Mouse (Mus musculus): ENCODE results near the gene Ski. TPM values are rescaled to one million over a fixed set of nuclear protein-coding genes. Genes with fewer than 3 reads are reported as not detected.

The Ski gene
- polyA plus RNA-seq, 1 experiment from 2014 or later = 15.1 TPM

DNA sequence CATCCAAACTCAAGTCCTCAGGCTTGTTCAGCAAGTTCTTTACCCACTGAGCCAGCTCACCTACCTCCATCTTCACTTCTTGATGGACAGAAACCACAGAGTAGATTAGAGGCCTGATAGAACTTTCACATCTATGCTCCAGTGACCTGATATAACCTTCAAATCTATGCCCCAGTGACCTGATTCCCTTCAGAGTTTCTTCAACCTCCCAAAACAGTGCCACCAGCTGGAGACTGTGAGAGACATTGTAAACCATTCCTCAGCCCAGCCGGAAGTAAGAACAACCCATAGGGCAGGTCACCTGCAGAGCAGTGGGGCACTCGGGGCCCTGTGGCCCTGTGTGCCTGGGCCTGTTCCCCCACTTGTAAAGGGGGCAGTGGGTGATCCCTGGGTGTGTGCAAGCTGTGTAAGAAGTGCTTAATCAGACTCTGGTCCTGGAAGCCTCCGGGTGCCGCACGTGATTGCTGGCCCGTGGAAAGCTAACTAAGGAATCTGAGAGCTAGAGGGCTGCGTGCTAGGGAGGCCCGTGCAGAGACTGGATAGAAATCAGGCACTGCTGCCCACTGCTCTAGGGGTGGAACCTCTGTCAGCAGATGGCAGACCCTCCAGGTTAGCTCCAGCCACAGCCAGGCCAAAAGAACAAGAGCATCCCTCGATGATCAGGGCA, 98.4 kb downstream of the Ski start:
- Histone ChIP-seq H3K9ac (no peak overlapping the region), H3K36me3 (replicated peaks; ENCODE audit: control insufficient read depth, insufficient read depth) (no peaks in the 10 kb centered on the region), H3K27me3 (ENCODE audit: control insufficient read depth, insufficient read depth, low read length) (no peaks in the 10 kb centered on the region), H3K4me3 (replicated peaks; ENCODE audit: low read length) (no peak overlapping the region), H3K4me2 (replicated peaks) (no peak overlapping the region), H3K9me3 (ENCODE audit: control insufficient read depth, low read length) (no peaks in the 10 kb centered on the region), H3K4me1 (replicated peaks; ENCODE audit: control insufficient read depth, insufficient read depth, low read length) (peaks cover 20% of the 10 kb centered on the region; the same call in 1 of the 2 replicates), H3K27ac (no peak overlapping the region)
- DNase-seq (ENCODE audit: low spot score) (no peak), ATAC-seq (ENCODE audit: low FRiP score) (no peak)
- WGBS = 80% methylated on average over 9 of the region's 9 CpGs

DNA sequence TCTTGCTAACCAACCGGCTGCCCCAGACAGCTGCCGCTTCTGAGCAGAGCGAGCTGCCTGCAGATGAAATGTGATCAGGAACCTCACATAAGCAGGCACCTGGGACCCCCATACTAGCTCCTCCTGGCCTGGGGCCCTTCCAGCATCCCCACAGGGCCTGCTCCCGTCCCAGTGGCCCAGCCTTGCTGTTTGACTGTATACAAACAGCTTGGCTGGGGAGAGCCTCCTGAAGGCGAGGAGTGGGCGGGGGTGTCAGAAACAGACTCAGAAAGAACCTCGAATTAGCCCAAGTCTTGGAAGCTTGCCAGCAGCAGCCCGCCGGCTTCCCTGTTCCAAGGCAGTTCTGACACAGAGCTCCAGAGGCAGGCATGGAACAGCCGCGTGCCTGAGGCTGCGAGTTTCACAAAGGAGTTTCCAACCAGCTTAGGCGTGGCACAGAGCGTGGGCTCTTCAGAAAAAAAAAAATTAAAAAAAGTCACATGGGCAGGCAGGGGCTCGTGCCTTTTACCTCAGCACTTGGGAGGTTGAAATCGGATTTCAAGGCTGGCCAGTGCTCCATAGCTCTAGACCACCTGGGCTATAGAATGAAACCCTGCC, 99.8 kb downstream of the Ski start:
- H3K27ac ChIP-seq = peak overlapping the region; percentile 55
- DNase-seq (ENCODE audit: low spot score) (peak; percentile 84), ATAC-seq (ENCODE audit: low FRiP score) (peak; percentile 74)
- H3K4me3 ChIP-seq (replicated peaks; ENCODE audit: low read length) = no peak overlapping the region
- H3K4me2 ChIP-seq (replicated peaks) = no peak overlapping the region; the same call in 1 of the 2 replicates
- no peaks in the 10 kb centered on the region for H3K27me3 ChIP-seq (ENCODE audit: control insufficient read depth, insufficient read depth, low read length)
- no peak overlapping the region for H3K9ac ChIP-seq
- H3K9me3 ChIP-seq (ENCODE audit: control insufficient read depth, low read length) = no peaks in the 10 kb centered on the region
- peaks cover 20% of the 10 kb centered on the region; the same call in 1 of the 2 replicates for H3K4me1 ChIP-seq (replicated peaks; ENCODE audit: control insufficient read depth, insufficient read depth, low read length)
- H3K36me3 ChIP-seq (replicated peaks; ENCODE audit: control insufficient read depth, insufficient read depth) = no peaks in the 10 kb centered on the region
- 19% methylated on average over 16 of the region's 16 CpGs for WGBS

DNA sequence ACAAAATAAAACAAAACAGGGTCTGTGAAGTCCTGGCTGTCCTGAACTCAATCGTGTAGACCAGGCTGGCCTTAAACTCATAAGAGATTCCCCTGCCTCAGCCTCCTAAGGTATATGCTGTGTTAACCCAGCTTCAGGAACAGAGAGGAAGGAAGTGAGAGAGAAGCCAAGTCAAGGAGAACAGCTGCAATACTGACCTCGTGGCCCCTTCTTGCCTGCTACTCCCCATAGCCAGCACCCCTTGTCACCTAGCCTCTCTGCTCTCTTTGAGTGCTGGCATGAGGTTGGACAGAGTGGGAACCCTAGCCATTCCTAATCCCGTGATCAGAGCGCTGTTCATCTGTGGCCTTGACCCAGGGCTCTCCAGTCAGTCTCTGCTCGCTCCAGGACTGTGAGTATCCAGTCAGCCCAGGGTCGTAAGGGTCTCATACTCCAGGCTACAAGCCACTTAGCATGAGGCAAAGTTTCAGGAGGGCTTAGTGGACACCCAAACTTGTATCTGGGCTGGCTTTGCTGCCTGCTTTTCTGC, 100.4 kb downstream of the Ski start:
- ATAC-seq (ENCODE audit: low FRiP score) = no peak
- no peaks in the 10 kb centered on the region for H3K27me3 ChIP-seq (ENCODE audit: control insufficient read depth, insufficient read depth, low read length)
- WGBS = 85% methylated on average over 6 of the region's 6 CpGs
- peaks cover 15% of the 10 kb centered on the region; the same call in 1 of the 2 replicates for H3K4me1 ChIP-seq (replicated peaks; ENCODE audit: control insufficient read depth, insufficient read depth, low read length)
- H3K36me3 ChIP-seq (replicated peaks; ENCODE audit: control insufficient read depth, insufficient read depth) = no peaks in the 10 kb centered on the region
- no peak for DNase-seq (ENCODE audit: low spot score)
- H3K27ac ChIP-seq = peak overlapping the region; percentile 55
- no peak overlapping the region for H3K4me2 ChIP-seq (replicated peaks)
- H3K4me3 ChIP-seq (replicated peaks; ENCODE audit: low read length) = no peak overlapping the region
- H3K9ac ChIP-seq = no peak overlapping the region
- H3K9me3 ChIP-seq (ENCODE audit: control insufficient read depth, low read length) = no peaks in the 10 kb centered on the region

DNA sequence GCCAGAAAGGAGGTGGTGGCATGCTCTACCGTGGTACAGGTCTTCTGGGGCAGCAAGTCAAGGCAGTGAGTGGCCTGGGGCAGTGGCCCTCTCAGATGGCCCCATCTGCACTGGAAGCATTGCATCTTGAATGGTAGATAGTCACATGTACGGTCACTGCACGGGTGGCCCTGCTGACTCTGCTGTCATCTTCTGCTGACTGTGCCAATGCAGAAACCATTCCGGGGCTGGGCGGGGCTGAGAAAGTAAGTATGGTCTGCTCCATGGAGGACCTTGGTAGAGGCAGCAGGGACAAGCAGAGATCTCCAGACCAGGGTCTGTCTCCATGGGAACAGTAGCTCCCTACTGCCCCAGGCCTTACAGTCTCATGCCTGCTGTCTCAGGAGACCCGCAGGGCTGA, 101.2 kb downstream of the Ski start:
- 88% methylated on average over 6 of the region's 6 CpGs for WGBS
- H3K9me3 ChIP-seq (ENCODE audit: control insufficient read depth, low read length) = no peaks in the 10 kb centered on the region
- peaks cover 10% of the 10 kb centered on the region; the same call in 1 of the 2 replicates for H3K4me1 ChIP-seq (replicated peaks; ENCODE audit: control insufficient read depth, insufficient read depth, low read length)
- ATAC-seq (ENCODE audit: low FRiP score) (no peak), DNase-seq (ENCODE audit: low spot score) (no peak)
- H3K36me3 ChIP-seq (replicated peaks; ENCODE audit: control insufficient read depth, insufficient read depth) = no peaks in the 10 kb centered on the region
- H3K4me2 ChIP-seq (replicated peaks) = no peak overlapping the region
- H3K9ac ChIP-seq = no peak overlapping the region
- no peak overlapping the region for H3K4me3 ChIP-seq (replicated peaks; ENCODE audit: low read length)
- H3K27me3 ChIP-seq (ENCODE audit: control insufficient read depth, insufficient read depth, low read length) = no peaks in the 10 kb centered on the region
- H3K27ac ChIP-seq = no peak overlapping the region

DNA sequence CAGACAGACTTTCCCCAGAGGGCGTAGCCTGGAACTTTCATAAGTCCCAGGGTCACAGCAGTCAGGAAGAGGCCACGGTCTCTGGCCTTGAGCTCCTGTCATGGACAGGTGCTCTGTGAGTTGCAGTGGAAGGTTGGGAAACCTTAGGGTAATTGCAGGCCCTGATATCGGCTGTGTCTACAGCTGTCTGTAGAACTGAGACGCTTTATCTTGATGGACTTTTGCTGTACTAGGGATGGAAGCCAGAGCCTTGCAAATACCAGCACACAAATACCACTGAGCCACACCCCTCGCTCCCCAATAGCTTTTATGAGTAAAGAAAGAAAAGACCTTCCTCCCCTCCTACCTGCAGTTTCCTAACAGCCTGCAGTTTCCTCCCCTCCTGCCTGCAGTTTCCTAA, 101.8 kb downstream of the Ski start:
- H3K9me3 ChIP-seq (ENCODE audit: control insufficient read depth, low read length) = no peaks in the 10 kb centered on the region
- no peaks in the 10 kb centered on the region for H3K36me3 ChIP-seq (replicated peaks; ENCODE audit: control insufficient read depth, insufficient read depth)
- no peaks in the 10 kb centered on the region for H3K27me3 ChIP-seq (ENCODE audit: control insufficient read depth, insufficient read depth, low read length)
- ATAC-seq (ENCODE audit: low FRiP score) (no peak), DNase-seq (ENCODE audit: low spot score) (no peak)
- no peak overlapping the region for H3K9ac ChIP-seq
- no peak overlapping the region for H3K4me3 ChIP-seq (replicated peaks; ENCODE audit: low read length)
- no peak overlapping the region for H3K4me2 ChIP-seq (replicated peaks)
- H3K4me1 ChIP-seq (replicated peaks; ENCODE audit: control insufficient read depth, insufficient read depth, low read length) = peaks cover 10% of the 10 kb centered on the region; the same call in 1 of the 2 replicates
- WGBS = 90% methylated on average over 5 of the region's 5 CpGs
- no peak overlapping the region for H3K27ac ChIP-seq

DNA sequence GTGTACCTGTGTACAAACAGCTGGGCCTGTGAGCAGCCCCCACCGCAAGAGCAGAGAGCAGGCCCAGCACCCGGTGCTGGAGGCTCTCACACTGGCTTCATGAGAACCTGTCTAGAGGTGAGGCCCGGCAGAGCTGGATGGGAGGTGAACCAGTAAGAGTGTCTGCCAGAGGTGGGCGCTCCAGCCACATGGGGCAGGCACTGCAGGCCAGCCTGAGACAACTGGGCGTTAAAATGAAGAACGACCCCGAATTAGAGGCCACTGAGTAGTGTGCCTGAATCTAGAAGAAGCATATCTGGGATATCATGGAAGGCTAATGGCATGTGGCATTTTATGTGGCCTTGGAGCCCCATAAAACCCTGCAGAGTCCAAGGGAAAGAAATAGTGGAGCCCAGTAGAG, 102.4 kb downstream of the Ski start:
- H3K4me3 ChIP-seq (replicated peaks; ENCODE audit: low read length) = no peak overlapping the region
- no peaks in the 10 kb centered on the region for H3K27me3 ChIP-seq (ENCODE audit: control insufficient read depth, insufficient read depth, low read length)
- H3K9ac ChIP-seq = no peak overlapping the region
- H3K9me3 ChIP-seq (ENCODE audit: control insufficient read depth, low read length) = no peaks in the 10 kb centered on the region
- H3K4me2 ChIP-seq (replicated peaks) = no peak overlapping the region
- H3K27ac ChIP-seq = no peak overlapping the region
- H3K4me1 ChIP-seq (replicated peaks; ENCODE audit: control insufficient read depth, insufficient read depth, low read length) = peaks cover 10% of the 10 kb centered on the region; the same call in 1 of the 2 replicates
- no peaks in the 10 kb centered on the region for H3K36me3 ChIP-seq (replicated peaks; ENCODE audit: control insufficient read depth, insufficient read depth)
- WGBS = 87% methylated on average over 7 of the region's 7 CpGs
- ATAC-seq (ENCODE audit: low FRiP score) = no peak
- no peak for DNase-seq (ENCODE audit: low spot score)

DNA sequence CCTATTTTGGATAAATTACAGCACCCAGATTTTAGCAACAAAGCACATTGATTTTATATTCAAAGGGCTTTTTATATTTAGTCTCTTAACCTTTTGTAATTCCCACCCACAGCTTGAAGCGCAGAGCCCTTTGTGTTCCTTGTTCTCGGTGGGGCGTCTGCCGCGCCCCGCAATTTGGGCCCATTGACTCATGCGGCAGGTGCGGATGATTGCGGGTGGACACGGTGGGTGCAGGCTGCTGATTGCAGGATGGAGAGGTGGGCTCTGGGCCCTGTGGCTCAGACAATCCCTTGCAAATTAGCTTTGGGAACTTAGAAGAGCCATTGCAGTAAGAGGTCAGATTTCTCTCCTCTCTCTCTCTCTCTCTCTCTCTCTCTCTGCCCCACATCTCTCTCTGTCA, 104.1 kb downstream of the Ski start:
- H3K36me3 ChIP-seq (replicated peaks; ENCODE audit: control insufficient read depth, insufficient read depth) = no peaks in the 10 kb centered on the region
- no peak overlapping the region for H3K4me2 ChIP-seq (replicated peaks)
- H3K9me3 ChIP-seq (ENCODE audit: control insufficient read depth, low read length) = no peaks in the 10 kb centered on the region
- DNase-seq (ENCODE audit: low spot score) = no peak
- H3K4me3 ChIP-seq (replicated peaks; ENCODE audit: low read length) = no peak overlapping the region
- H3K27me3 ChIP-seq (ENCODE audit: control insufficient read depth, insufficient read depth, low read length) = no peaks in the 10 kb centered on the region
- H3K27ac ChIP-seq = no peak overlapping the region
- H3K4me1 ChIP-seq (replicated peaks; ENCODE audit: control insufficient read depth, insufficient read depth, low read length) = peaks cover 10% of the 10 kb centered on the region; the same call in 1 of the 2 replicates
- no peak overlapping the region for H3K9ac ChIP-seq
- WGBS = 46% methylated on average over 10 of the region's 10 CpGs
- ATAC-seq (ENCODE audit: low FRiP score) = no peak

DNA sequence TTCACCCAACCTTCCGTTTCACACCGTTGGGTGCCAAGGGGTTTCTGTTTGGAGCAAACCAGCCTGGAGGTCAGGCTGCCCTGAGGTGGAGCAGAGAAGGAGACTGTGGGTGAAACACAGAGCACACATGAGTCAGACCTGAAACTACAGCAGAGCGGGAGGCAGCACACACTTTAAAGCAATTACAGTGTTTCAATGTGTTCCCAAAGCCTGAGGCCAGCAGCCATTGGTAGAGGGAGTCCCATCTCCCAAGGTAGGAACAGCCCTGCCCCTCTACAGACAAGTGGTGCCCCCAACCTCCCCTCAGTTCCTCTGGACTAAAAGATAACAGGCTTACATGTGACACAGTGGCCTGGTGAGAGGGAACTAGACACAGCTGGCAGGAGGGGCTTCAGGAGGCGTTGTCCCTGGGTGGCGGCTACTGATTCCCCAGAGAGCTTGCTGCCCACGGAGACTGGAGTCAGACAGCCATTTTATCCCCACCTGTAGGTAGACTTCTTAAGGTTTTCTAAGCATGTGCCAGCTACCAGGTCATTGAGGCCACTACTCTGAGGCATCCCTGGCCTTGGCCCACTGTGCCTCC, 104.9 kb downstream of the Ski start:
- Histone ChIP-seq H3K9me3 (ENCODE audit: control insufficient read depth, low read length) (no peaks in the 10 kb centered on the region), H3K4me1 (replicated peaks; ENCODE audit: control insufficient read depth, insufficient read depth, low read length) (peaks cover 4% of the 10 kb centered on the region; the same call in 1 of the 2 replicates), H3K4me2 (replicated peaks) (no peak overlapping the region), H3K4me3 (replicated peaks; ENCODE audit: low read length) (no peak overlapping the region), H3K9ac (no peak overlapping the region), H3K27me3 (ENCODE audit: control insufficient read depth, insufficient read depth, low read length) (no peaks in the 10 kb centered on the region), H3K36me3 (replicated peaks; ENCODE audit: control insufficient read depth, insufficient read depth) (no peaks in the 10 kb centered on the region), H3K27ac (no peak overlapping the region)
- ATAC-seq (ENCODE audit: low FRiP score) = no peak
- DNase-seq (ENCODE audit: low spot score) = no peak
- 80% methylated on average over 6 of the region's 6 CpGs for WGBS

DNA sequence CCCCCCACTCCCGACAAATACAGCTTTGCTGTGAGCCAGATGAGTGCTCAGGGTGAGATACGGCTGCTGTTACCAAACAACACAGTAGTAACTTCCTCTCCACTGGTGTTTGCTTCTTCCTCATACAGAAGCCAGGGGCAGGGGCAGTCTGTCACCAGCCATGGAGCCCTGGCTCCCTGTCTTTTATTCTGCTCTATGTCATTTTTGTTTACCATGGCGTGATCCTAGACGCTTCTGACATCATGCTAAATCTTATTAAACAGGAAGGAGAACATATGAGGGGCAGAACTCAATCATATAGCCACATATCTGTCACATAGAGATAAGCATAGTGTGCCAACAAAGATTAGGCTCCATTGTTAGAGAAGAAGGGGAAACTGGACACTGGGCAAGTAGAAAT, 105.8 kb downstream of the Ski start:
- Histone ChIP-seq H3K27ac (no peak overlapping the region), H3K4me3 (replicated peaks; ENCODE audit: low read length) (no peak overlapping the region), H3K4me1 (replicated peaks; ENCODE audit: control insufficient read depth, insufficient read depth, low read length) (no peaks in the 10 kb centered on the region; the same call in 1 of the 2 replicates), H3K27me3 (ENCODE audit: control insufficient read depth, insufficient read depth, low read length) (no peaks in the 10 kb centered on the region), H3K9ac (no peak overlapping the region), H3K36me3 (replicated peaks; ENCODE audit: control insufficient read depth, insufficient read depth) (no peaks in the 10 kb centered on the region), H3K9me3 (ENCODE audit: control insufficient read depth, low read length) (no peaks in the 10 kb centered on the region), H3K4me2 (replicated peaks) (no peak overlapping the region)
- no peak for DNase-seq (ENCODE audit: low spot score)
- 79% methylated on average over 4 of the region's 4 CpGs for WGBS
- ATAC-seq (ENCODE audit: low FRiP score) = no peak

Measured in hindbrain, embryonic 14.5 days (tissue).